Mouse (Mus musculus): Measurements from ENCODE around the gene Sema6d. TPM values are rescaled to one million over a fixed set of nuclear protein-coding genes. Genes with fewer than 3 reads are reported as not detected.

Gene Sema6d
- total and polyA plus RNA-seq, 2 experiments from 2014 or later, result 22.5 to 65.1 TPM

GRCm38 (mm10) chr2:124658374-124658773 is 568.6 kb downstream of the Sema6d start:
- no peak for TF ChIP-seq CTCF (IDR thresholded peaks at IDR 0.05; ENCODE audit: low read depth)
- WGBS, result 84% methylated on average over 14 of the region's 14 CpGs
- no peak overlapping the region for H3K4me3 ChIP-seq (ENCODE audit: low read depth, low read length)
- H3K4me1 ChIP-seq (ENCODE audit: insufficient read depth), result no peaks in the 10 kb centered on the region
- H3K27ac ChIP-seq (ENCODE audit: low read depth, low read length), result no peak overlapping the region
- H3K27me3 ChIP-seq (ENCODE audit: insufficient read depth, low read length), result no peaks in the 10 kb centered on the region
- H3K36me3 ChIP-seq (ENCODE audit: insufficient read depth), result peaks cover 38% of the 10 kb centered on the region; the same call in 1 of the 2 replicates
- H3K9me3 ChIP-seq (ENCODE audit: low read length), result no peaks in the 10 kb centered on the region
- ATAC-seq, result no peak
- no peak overlapping the region for H3K9ac ChIP-seq
- DNase-seq, result no peak
- H3K4me2 ChIP-seq (ENCODE audit: low read depth), result no peak overlapping the region

- Histone ChIP-seq H3K4me3 (ENCODE audit: low read depth, low read length) (no peak overlapping the region), H3K4me2 (ENCODE audit: low read depth) (no peak overlapping the region), H3K4me1 (ENCODE audit: insufficient read depth) (no peaks in the 10 kb centered on the region), H3K36me3 (ENCODE audit: insufficient read depth) (peaks cover 47% of the 10 kb centered on the region), H3K9ac (no peak overlapping the region), H3K27me3 (ENCODE audit: insufficient read depth, low read length) (no peaks in the 10 kb centered on the region), H3K27ac (ENCODE audit: low read depth, low read length) (no peak overlapping the region), H3K9me3 (ENCODE audit: low read length) (no peaks in the 10 kb centered on the region)
- ATAC-seq (no peak), DNase-seq (no peak)
- WGBS, result 90% methylated on average over 13 of the region's 13 CpGs
- no peak for TF ChIP-seq CTCF (IDR thresholded peaks at IDR 0.05; ENCODE audit: low read depth)
These were observed 569.8 kb downstream of the Sema6d start for GRCm38 (mm10) chr2:124659601-124660000.

GRCm38 (mm10) chr2:124660686-124661085 is 570.9 kb downstream of the Sema6d start:
- Histone ChIP-seq H3K4me1 (ENCODE audit: insufficient read depth) (no peaks in the 10 kb centered on the region), H3K36me3 (ENCODE audit: insufficient read depth) (peaks cover 56% of the 10 kb centered on the region), H3K27ac (ENCODE audit: low read depth, low read length) (no peak overlapping the region), H3K27me3 (ENCODE audit: insufficient read depth, low read length) (no peaks in the 10 kb centered on the region), H3K9me3 (ENCODE audit: low read length) (no peaks in the 10 kb centered on the region), H3K9ac (no peak overlapping the region), H3K4me2 (ENCODE audit: low read depth) (no peak overlapping the region), H3K4me3 (ENCODE audit: low read depth, low read length) (no peak overlapping the region)
- no peak for DNase-seq
- TF ChIP-seq CTCF (IDR thresholded peaks at IDR 0.05; ENCODE audit: low read depth), result no peak
- 89% methylated on average over 5 of the region's 5 CpGs for WGBS
- ATAC-seq, result no peak

- Histone ChIP-seq H3K4me2 (ENCODE audit: low read depth) (no peak overlapping the region), H3K27ac (ENCODE audit: low read depth, low read length) (no peak overlapping the region), H3K9ac (no peak overlapping the region), H3K4me1 (ENCODE audit: insufficient read depth) (no peaks in the 10 kb centered on the region), H3K4me3 (ENCODE audit: low read depth, low read length) (no peak overlapping the region), H3K36me3 (ENCODE audit: insufficient read depth) (peaks cover 56% of the 10 kb centered on the region), H3K9me3 (ENCODE audit: low read length) (no peaks in the 10 kb centered on the region), H3K27me3 (ENCODE audit: insufficient read depth, low read length) (no peaks in the 10 kb centered on the region)
- DNase-seq (no peak), ATAC-seq (no peak)
- no peak for TF ChIP-seq CTCF (IDR thresholded peaks at IDR 0.05; ENCODE audit: low read depth)
- WGBS, result 97% methylated on average over 9 of the region's 9 CpGs
These were observed 571.5 kb downstream of the Sema6d start for GRCm38 (mm10) chr2:124661316-124661715.

- no peak for ATAC-seq
- H3K9ac ChIP-seq, result no peak overlapping the region
- H3K4me2 ChIP-seq (ENCODE audit: low read depth), result no peak overlapping the region
- no peak for DNase-seq
- 70% methylated on average over 5 of the region's 5 CpGs for WGBS
- H3K27ac ChIP-seq (ENCODE audit: low read depth, low read length), result no peak overlapping the region
- no peaks in the 10 kb centered on the region for H3K27me3 ChIP-seq (ENCODE audit: insufficient read depth, low read length)
- no peaks in the 10 kb centered on the region for H3K9me3 ChIP-seq (ENCODE audit: low read length)
- TF ChIP-seq CTCF (IDR thresholded peaks at IDR 0.05; ENCODE audit: low read depth), result no peak
- H3K36me3 ChIP-seq (ENCODE audit: insufficient read depth), result peaks cover 62% of the 10 kb centered on the region
- no peak overlapping the region for H3K4me3 ChIP-seq (ENCODE audit: low read depth, low read length)
- no peaks in the 10 kb centered on the region for H3K4me1 ChIP-seq (ENCODE audit: insufficient read depth)
These were observed 572.5 kb downstream of the Sema6d start for GRCm38 (mm10) chr2:124662257-124662656.

GRCm38 (mm10) chr2:124664191-124664590 is 574.4 kb downstream of the Sema6d start:
- DNase-seq, result no peak
- Histone ChIP-seq H3K4me2 (ENCODE audit: low read depth) (no peak overlapping the region), H3K27ac (ENCODE audit: low read depth, low read length) (no peak overlapping the region), H3K9ac (no peak overlapping the region), H3K27me3 (ENCODE audit: insufficient read depth, low read length) (no peaks in the 10 kb centered on the region), H3K36me3 (ENCODE audit: insufficient read depth) (peaks cover 46% of the 10 kb centered on the region), H3K4me3 (ENCODE audit: low read depth, low read length) (no peak overlapping the region), H3K9me3 (ENCODE audit: low read length) (no peaks in the 10 kb centered on the region), H3K4me1 (ENCODE audit: insufficient read depth) (no peaks in the 10 kb centered on the region)
- TF ChIP-seq CTCF (IDR thresholded peaks at IDR 0.05; ENCODE audit: low read depth), result no peak
- WGBS, result 96% methylated on average over 16 of the region's 16 CpGs
- ATAC-seq, result no peak

- ATAC-seq (no peak), DNase-seq (no peak)
- Histone ChIP-seq H3K27ac (ENCODE audit: low read depth, low read length) (no peak overlapping the region), H3K9ac (no peak overlapping the region), H3K4me3 (ENCODE audit: low read depth, low read length) (no peak overlapping the region), H3K27me3 (ENCODE audit: insufficient read depth, low read length) (no peaks in the 10 kb centered on the region), H3K4me2 (ENCODE audit: low read depth) (no peak overlapping the region), H3K4me1 (ENCODE audit: insufficient read depth) (no peaks in the 10 kb centered on the region), H3K9me3 (ENCODE audit: low read length) (no peaks in the 10 kb centered on the region), H3K36me3 (ENCODE audit: insufficient read depth) (peaks cover 24% of the 10 kb centered on the region)
- TF ChIP-seq CTCF (IDR thresholded peaks at IDR 0.05; ENCODE audit: low read depth), result no peak
- 95% methylated on average over 1 of the region's 1 CpGs for WGBS
These were observed 578.7 kb downstream of the Sema6d start for GRCm38 (mm10) chr2:124668431-124668830.

- Histone ChIP-seq H3K36me3 (ENCODE audit: insufficient read depth) (no peaks in the 10 kb centered on the region), H3K4me2 (ENCODE audit: low read depth) (no peak overlapping the region), H3K9me3 (ENCODE audit: low read length) (no peaks in the 10 kb centered on the region), H3K4me3 (ENCODE audit: low read depth, low read length) (no peak overlapping the region), H3K27me3 (ENCODE audit: insufficient read depth, low read length) (no peaks in the 10 kb centered on the region), H3K9ac (no peak overlapping the region), H3K4me1 (ENCODE audit: insufficient read depth) (no peaks in the 10 kb centered on the region), H3K27ac (ENCODE audit: low read depth, low read length) (no peak overlapping the region)
- no peak for TF ChIP-seq CTCF (IDR thresholded peaks at IDR 0.05; ENCODE audit: low read depth)
- ATAC-seq, result no peak
- no peak for DNase-seq
These were observed 583.3 kb downstream of the Sema6d start for GRCm38 (mm10) chr2:124673117-124673516.

Measured in forebrain, postnatal 0 days (tissue).